Mouse (Mus musculus) ovary, postnatal 36 days (tissue): ENCODE measurements around the gene Psmc3.
A peak's percentile ranks its signal among the peaks of the same experiment; 100 is the strongest.
"Not testable (repeated sequence)": the region's sequence is repeated elsewhere in the genome, so short reads cannot be mapped to it uniquely, and the experiment has no call there.

Source experiments
- DNase-seq: peaks from one replicate; pipeline ENCODE4 v3.0.0; 2022; ENCODE audit warnings: low spot score, mixed read lengths

The Psmc3 gene

DNA sequence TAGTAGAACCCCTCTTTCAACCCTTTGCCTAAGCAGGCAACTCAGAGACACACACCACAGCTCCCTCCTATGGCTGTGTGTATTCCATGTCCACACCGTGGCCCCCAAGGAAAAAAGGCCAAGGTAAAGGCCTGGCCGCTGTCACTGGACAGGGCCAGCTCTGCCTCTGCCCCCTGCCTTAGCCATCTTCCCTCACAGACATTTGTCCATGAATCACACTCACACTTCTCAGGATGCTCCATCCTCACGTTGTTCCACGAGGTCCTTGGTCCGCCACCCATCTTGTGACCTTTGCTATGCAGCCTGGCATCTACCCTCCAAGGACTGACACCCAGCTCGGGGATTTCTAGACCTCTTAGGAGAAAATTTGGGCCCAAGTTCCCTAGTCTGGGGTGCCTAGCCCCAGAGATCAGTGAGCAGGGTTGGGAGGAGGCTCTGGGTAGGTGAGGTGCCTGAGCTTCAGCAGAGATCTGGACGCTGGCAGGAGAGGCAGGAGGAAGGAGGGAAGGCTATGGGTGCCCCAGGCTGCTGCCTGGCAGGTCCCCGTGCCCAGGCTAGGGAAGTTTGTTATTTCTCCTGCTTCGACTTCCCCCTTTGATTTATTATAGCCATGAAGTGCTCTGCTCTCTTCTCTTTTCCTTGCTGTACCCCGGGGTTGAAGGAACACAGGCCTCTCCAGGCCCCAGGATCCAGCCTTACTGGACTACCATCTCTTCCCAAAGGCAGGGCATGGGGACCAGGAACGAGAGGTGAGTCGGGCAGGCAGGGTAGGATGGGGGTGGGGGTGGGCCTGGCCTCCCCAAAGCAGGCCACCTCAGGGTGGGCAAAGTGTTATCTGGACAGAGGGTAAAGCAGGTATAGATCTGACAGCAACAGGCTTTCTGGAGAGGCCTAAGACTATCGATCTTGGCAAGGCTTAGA lies 28.2 kb downstream of the Psmc3 start, which contains the start of gene Spi1:
Spi1 (plus strand) TSS at position 616 of the 921 bp plus-strand sequence.
- DNase-seq, result no peak

DNA sequence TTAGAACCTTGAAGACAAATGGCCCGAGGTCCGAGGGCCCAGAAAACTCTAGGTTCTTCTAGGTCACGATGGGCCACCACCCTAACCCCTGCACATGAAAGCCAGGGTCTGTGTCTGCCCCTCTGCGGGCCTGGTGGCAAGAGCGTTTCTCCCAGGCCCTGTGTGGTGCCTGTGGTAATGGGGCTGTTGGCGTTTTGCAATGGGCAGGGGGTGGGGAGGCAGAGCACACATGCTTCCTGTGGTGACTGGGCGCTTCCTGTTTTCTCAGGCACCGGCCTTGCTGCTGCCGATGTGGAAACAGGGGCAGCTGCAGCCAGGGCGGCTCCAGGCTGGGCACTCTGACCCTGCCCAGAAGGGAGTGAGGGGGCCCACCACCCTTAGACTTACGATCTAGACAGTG lies 29.0 kb downstream of the Psmc3 start:
- no peak for DNase-seq

DNA sequence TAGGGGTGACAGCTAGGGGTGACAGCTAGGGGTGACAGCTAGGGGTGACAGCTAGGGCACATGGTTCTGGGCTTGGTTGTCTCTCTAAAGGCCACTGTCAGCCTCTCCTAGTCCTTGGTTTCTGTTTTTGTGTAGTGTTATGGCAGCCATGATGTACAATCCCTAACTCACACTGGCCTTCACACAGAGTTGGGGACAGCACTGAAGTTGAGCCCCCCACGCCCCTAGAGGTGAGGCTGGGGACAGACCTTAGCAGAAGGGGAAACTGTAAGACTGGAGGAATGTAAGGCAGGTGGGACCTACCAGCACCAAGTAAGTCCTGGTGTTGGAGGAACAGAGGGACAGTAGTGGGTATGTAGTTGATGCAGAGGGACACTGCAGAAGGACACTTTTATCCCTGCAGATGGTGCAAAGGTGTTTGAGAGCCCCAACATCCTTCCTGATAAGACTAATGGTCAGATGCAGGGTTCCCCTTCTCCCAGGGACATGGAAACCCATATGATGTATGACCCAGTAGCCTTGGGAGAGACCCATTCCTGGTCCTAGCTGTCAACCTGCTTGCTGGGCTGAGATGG lies 29.6 kb downstream of the Psmc3 start:
- no peak for DNase-seq

DNA sequence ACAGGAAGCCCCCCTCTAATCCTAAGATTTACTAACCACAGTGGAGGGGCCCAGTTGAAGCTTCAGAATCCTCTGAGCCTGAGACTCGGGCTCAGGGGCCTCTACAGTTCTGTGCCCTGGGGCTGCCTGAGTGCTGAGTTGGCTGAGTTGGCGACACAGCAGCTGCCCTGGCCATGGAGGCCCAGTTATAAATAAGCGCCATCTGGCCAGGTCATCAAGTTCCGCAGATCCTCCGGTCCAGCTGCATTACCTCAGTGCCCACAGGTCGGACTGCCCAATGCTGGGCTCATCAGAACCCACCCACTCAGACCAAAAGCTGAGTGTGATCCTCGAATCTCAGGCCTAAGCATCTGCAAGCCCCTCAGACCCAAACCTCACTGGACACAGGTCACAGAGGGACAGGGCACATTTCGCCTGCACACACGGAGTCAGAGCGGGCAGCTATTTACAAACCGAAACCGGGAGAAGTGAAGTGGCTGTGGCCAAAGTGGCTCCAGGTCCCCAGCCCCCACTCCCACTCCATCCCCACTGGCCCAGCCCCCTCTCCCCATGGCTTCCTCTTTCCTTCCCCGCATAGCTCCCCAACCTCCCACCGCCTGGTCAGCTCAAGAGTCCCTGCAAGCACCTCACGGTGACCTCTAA lies 30.5 kb downstream of the Psmc3 start:
- no peak for DNase-seq

DNA sequence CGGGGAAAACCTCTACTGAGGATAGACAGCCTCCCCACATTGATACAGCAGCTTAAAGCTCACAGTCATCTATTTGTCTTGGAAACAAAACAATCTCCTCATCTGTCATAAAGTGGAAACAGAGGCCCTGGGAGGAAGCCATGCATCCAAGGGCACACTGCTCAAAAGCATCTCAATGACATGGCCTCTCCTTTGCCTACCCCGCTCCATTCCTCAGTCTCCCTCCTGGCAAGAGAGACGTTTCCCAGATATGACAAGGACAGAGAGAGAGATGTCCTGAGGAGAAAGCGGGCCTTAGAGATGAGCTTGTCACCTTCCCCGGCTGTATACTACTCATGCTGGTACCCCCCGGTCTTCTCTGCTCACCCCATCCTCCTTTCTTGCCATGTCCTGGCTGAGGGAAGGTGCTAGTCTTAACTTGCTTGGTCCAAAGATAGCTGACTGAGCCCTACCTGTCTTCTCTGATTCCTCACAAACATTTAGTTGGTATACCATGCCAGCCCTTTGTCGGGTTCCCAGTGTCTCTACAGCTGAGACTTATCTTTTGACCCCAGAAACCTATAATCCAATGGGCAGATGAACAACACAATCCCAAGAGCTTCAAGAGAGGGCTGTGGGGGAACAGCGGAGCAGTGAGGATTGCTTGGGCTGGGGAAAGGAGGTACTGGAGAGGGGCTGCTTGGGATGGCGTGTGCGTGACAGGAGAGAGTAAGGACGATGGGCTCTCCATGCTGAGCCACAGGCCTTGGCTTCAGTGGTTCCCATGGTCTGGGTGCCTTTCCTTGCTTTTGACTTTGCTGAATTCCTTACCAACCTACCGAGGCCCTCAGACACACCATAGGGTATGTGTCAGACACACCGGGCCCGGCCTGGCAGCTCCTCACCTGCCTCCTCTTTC lies 31.9 kb downstream of the Psmc3 start:
- DNase-seq, result no peak

DNA sequence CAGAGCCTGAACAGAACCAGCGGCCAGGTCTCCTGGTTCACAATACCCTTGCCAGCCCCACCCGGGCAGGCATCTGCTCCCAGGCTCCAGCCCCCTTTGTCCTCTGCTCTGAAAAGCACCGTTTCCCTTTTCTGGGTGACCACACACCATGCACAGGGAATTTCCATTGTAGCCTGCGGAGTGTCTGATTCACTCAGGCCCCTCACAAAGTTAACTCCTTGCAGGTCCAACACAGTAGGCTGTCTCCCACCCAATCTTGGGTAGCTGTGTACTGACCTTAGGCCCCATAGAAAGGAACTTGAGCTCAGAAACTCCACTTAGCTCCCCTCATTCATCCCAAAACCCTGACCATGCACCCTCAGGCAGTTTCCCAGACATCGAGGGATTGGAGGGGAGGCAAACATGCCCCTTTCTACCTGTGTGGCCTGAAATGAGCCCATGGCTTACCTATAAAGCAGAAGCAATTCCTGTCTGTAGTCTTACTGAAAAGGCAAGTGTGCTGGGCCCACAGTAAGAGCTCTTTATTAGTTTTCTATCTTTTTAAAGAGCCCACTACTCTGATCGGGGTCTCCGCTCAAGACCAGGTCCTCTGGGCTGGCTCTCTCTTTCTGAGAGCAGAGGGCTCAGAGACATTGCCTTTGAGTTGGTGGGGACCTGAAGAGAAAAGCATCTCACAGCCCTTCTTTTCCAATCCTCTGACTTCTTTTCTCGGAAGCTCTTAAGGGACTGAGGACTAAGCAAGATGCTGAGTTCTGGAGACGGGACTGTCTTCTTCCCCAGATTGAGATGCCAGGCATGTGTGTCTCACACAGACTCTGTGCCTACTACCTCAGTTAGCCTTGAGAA lies 32.8 kb downstream of the Psmc3 start:
- DNase-seq, result no peak

DNA sequence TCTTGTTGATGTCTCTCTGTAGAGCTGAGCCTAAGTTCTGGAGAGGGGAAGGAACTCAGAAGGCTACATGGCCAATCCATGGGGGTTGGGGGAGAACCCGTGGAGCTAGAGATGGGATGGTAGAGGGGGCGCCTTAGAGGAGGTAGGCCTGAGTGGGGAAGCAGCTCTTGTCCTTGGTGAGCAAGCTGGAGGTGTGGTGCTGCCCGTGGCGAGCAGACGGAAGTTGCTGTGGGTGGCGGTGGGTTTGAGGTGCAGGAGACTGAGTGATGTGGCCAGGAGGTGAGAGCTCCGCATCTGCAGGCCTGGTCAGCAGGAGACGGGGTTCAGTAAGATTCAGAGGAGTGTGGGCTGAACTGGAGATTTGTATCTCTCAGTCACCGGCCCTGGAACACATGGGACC lies 33.6 kb downstream of the Psmc3 start:
- DNase-seq, result no peak

DNA sequence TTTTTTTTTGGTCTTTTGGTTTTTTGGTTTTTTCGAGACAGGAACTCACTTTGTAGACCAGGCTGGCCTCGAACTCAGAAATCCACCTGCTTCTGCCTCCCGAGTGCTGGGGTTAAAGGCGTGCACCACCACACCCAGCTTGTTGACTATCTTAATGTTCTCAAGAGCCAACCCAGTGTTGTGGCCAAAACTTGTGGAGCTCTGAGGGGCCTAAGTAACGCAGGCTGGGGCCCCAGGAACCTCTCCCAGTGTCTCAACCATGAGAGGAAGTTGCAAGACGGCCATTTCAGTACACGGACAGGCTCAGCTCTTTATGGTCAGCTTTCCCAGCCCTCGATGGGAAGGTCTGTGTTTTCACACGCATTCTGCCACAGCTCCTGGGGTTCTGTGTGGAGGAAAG lies 35.2 kb downstream of the Psmc3 start:
- DNase-seq, result no peak

DNA sequence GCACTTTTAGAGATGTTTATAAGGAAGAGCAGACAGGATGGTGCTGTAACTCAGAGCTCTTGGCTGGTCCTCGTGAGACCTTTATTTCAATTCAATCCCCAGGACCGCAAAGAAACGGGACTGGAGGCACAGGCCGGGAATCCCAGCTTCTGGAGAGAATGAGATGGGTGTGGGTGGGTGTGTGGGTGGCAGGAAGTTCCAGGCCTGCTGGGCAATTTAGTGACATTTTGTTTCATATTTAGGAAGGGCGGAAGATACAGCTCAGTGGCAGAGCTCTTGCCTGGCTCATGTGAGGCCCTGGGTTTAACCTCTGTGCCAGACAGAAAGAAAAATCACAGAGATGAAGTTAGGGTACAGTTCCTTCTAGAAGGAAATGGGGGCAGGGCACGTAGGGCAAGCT lies 36.4 kb downstream of the Psmc3 start:
- DNase-seq, result no peak

DNA sequence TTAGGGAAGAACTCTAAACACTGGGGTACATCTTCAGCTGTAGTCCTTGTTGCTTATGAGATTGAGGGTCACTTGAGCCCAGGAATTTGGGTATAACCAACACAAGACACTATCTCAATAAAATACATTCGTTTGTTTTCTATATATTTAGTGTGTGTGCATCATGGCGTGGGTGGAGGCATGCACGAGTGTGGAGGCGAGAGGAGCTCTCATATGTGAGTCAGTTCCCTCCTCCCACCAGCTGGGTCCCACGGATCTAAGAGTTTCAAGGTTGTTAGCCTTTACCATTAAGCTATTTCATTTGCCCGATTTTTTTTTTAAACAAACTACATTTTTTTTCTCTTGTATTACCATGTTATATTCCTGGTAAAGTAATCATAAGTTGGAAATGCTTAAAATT lies 37.0 kb downstream of the Psmc3 start:
- no peak for DNase-seq

DNA sequence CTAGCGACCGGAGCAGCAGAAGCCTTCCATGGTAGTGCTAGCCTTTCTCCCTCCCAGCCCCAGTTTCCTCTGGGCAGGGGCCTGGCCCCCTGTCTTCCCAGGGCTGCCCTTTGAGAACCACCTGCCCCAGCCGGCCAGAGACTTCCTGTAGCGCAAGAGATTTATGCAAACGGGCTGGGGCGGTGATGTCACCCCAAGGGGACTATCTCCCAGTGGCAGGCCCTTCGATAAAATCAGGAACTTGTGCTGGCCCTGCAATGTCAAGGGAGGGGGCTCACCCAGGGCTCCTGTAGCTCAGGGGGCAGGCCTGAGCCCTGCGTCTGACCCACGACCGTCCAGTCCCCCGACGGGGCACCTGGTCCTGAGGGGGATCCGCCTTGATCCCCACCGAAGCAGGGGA lies 42.7 kb downstream of the Psmc3 start:
- DNase-seq, result no peak

DNA sequence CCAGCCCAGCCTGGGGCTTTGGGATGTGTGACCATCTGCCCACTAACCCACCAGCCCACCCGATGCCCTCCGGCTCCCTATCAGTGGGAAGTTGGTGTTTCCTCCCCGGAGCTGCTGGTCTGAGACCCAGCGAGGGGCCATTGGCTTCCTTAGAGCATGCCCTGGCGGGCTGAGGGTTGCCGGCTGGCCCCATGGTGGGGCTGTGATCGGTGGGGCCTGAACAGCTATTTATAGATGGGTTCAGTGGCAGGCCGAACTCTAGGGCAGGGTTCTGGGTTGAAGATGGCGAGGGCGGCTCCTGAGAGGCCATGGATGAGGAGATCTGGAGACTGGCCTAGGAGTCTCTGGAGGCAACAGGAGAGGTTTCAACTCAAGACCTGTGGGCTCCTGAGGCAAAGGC lies 43.2 kb downstream of the Psmc3 start:
- no peak for DNase-seq

DNA sequence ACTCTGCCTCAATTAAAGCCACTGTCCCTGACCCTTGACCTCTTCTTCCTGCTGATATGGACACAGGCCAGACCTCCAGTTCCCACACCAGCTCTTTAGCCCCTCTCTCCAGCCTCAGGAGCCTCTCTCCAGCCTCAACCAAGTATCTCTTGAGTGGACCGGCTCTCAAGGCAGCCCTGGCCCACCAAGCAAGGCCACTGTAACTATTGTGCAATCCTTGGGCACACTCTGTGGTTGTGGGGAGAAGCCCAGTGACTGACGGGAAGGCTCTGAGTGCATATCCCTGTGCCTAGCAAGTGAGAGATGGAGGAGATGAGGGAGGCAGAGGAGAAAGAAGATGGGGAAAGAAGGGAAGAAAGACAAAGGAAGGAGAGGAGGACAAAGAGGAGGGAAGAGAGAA lies 44.3 kb downstream of the Psmc3 start:
- no peak for DNase-seq

DNA sequence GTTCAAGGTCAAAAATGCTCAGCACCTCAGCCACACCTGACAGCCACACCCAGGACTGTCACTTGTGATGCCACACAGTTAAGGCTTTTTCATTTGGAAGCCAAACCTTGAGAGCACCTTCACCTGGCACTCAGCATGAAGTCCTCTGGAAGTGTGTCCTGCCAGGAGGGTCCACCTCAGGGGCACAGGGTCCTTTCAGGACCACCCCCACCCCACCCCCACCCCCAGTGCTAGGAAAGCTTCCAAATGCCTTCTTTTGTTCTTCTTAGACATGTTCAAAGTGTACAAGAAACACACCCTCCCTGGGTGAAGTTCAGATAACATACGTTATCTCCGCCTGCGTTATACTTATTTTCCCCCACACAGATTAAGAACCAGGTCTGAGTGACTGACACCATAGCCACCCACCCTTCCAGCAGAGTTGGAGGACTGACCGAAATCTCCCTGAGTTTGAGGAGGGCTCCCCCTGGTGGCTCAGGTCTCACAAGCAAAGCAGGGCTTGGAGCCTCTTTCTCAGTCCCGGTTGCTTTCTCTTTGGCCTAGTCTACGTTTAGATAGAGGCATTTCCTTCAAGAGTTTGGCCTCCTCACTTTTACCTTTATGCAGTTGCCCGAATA lies 47.4 kb downstream of the Psmc3 start:
- DNase-seq, result peak; percentile 88

DNA sequence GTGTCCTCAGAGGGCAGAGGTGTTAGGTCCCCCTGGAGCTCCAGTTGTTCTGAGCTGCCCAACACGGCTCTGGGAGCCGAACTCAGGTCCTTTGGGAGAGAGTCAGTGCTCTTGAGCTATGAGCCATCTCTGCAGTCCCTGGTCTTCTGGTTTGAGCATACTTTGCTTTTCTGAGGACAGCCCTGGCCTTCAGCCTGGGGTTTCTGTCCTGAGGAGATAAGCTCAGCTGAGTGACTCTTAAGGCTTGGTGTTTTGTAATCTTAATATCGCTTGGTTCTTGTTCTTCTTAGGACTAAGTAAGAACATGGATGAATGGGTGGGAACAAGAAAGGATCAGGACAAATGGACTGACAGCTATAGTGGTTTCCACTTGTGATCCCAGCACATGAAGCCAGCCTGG lies 54.3 kb downstream of the Psmc3 start:
- DNase-seq, result no peak

DNA sequence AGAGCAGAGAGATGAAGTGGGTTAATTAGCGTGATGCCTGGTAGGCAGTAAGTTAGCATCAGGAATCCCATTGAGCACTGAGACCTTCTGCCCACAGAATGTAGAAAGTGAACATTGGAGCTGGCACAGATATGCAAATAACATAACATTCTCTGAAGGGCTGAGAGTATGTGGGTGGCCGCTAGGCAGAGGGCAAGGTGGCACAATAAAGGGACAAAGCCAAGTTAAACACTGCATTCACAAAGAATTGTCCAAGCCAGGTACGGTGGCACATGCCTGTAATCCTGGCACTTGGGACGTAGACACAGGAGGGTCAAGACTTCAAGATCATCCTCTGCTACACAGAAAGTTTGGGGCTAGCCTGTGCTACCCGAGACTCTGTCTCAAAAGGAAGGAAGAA lies 55.4 kb downstream of the Psmc3 start:
- DNase-seq, result no peak

DNA sequence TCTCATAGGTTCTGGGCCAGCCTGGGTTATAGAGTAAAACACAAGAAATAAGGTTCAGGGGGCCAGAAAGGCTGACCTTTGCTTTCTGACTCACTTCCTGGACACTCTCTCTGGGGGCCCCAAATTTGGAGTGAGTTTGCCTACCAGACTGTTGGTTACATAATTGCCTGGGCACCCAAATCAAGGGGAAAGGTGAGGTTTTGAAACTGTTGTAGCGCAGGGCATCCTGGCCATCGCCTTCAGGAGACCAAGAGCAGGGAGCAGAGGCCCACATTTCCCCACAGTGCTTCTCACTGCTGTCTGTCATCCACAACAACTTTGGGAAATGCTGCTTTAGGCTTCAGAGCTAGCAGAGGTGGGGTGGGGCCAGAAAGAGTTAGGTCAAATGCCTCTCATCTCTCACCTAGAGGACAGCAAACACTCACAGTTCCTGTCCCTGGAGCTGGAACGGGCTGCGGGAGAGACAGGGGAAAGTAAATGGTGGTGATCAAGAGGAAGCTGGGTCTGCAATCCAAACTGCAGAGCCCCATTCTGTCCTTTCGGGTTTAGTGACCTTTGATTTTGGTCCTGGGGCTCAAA lies 56.1 kb downstream of the Psmc3 start:
- no peak for DNase-seq

DNA sequence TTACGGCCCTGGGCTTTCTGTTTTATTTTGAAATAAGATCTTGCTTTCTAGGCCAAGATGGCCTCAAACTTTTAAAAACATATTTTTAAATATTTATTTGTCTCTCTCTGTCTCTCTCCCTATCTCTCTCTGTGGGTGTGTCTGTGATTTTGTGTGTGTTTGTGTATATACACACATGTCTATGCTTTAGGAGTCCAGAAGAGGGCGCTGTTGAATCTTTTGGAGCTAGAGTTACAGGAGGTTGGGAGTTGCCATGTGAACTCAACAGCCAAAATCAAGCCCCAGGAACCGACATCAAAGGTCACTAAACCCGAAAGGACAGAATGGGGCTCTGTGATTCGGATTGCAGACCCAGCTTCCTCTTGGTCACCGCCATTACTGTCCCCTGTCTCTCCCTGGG lies 56.6 kb downstream of the Psmc3 start:
- no peak for DNase-seq

DNA sequence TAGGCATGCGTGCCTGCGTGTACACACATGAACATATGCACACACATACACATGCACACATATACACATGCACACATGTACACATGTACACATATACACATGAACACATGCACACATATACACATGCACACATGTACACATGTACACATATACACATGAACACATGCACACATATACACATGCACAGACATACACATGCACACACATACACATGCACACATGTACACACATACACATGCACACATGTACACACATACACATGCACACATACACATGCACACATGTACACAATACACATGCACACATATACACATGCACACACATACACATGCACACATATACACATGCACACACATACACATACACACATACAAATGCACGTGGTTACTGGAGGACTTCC lies 58.0 kb downstream of the Psmc3 start:
- not testable (repeated sequence) for DNase-seq

DNA sequence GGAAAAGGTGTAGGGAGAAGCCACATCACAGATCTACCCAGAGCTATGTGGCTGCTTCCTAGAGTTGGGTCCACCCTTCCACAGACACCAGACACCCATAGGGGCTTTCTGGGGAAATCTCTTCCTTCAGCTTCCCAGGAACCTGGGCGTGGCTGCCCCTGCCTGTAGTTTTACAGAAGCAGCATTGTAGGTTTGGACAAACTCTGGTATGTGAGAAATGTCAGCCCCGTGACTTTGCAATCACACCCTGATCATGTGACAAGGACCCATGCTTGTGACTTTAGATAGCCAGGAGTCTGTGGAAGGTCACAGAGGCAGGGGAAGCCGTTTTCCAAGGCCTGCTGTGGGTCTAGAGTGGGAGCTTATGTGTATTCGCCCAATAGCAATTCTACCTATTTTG lies 58.7 kb downstream of the Psmc3 start:
- DNase-seq, result no peak
